Mouse (Mus musculus) liver, adult 10 weeks (tissue): Measurements from ENCODE around the gene Patl1. TPM values are rescaled to one million over a fixed set of nuclear protein-coding genes. Genes with fewer than 3 reads are reported as not detected.

Experiments
- polyA plus RNA-seq: library from polyadenylated mRNA; stranded (reverse); fragments of 350-450 nt; fragmentation: Illumina TruSeq; extraction: RNeasy Lipid Tissue Mini Kit (QIAGEN cat#74804); gene quantifications from one replicate; pipeline ENCODE4 v1.2.3, GENCODE M21; 2014; ENCODE audit warnings: low read depth, low replicate concordance

The Patl1 gene
- polyA plus RNA-seq: 16.1 TPM

DNA sequence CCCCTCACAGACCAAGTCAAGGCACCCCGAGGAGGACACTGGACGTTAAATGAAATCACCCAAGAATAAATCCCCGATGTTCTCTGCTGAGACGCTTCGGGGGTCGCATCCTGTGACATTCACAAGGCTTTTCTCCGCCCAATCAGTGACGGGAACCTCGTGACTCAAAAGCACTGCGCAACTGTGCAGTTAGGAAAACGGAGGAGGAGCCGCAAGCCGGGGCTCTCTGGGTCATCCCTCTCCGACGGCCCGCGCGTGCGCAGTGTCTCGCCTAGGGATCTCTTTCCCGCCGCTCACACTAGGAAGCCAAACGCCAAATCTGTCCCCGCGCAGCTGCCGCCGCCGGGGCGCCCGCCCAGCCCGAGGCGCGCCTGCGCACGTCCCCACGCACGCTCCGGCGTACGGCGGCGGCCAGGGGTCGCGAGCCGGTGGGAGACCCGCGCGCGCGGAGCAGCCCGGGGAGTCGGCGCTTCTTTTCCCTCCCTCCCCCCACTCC lies at the start of gene Patl1:
TSS of gene Patl1 (plus strand) at position 363 of the 496 bp plus-strand sequence.

DNA sequence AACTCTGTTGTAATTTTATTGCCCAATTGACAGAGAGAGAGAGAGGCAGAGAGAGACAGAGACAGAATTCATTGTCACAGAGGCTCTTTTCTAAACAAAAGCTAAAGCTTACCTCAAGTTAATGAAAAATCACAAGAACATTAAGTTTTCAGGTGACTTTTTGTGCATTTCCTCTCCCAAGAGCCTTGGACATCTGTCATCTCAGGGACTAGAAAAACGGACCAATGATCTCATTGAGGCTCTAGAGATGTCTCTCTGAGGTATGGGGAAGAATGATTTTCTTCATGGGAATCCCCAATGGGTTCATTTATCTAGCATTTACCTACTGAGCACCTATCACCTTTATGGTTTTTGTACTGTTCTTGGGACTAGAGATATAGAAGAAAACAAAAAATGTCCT lies 37.2 kb upstream of the Patl1 start, which contains the start of gene Olfr1419:
TSS of gene Olfr1419 (minus strand) at position 101 of the 400 bp plus-strand sequence.

DNA sequence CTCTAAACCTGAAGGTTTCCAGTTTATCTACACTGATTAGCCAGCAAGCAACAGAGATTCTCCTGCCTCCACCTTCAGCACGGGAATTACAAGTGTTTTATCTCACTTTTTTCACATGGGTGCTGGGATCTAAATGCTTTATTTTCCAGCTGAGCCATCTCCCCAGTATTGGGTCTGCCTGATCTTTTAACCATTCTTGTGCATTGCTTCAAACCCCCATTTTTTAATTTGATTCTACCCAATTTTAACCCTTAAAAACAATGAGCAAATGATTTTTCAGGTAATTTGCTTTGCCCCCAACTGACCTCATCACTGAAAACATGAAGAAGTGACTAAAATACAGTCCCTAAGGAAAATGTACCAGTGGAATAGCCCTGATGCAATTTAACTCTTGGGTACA lies 25.9 kb upstream of the Patl1 start, which contains the start of gene Olfr1420:
TSS of gene Olfr1420 (plus strand) at position 301 of the 400 bp plus-strand sequence.

DNA sequence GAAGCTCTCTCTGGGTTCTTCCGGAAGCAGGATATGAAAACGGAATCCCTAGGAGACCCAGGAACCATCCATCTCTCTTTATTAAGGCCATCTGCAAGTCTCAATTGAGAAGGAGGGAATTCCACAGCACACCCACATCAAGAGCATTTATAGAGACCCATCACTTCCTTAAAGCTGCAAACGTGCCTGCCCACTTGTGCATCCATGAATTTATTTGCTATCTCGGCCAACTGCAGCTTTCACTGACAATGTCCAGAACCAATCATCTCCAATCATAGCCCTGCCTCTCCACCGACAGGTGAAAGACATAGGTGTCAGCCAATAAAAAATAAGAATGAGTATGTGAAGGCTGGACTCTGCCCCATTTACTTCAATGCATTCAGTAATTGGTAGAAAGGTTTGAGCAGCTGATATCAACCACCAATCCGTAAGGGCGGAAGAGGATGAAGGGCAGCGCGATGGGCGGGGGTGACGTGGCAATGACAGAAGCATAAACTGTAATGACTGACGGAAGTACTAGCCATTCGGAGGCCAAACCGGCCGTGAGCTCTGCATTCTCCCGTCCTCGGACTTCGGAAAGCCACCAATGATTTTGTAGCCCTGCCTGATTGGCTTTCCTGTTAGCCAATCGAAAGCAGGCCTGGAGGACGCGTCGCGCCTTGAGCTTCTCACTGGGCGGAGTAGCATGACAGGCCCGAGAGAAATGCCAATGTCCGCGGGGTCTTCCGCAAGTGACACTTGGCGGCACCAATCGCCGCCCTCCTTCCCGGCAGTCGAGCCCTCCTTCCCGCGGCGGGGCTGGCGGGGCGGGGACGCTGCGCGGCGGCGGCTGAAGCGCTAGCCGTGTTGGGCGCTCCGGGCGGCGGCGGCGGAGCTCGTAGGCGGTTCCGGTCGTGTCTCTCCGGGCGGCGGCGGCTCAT lies 53.1 kb downstream of the Patl1 start, which contains the start of gene Osbp:
TSS of gene Osbp (plus strand) at position 919 of the 920 bp plus-strand sequence.

Other genes with a start within 250 kb of the Patl1 start
- not detected for gene Oosp1, start 221.2 kb upstream of the Patl1 start, polyA plus RNA-seq
- gene Oosp3, start 215.3 kb upstream of the Patl1 start, polyA plus RNA-seq: not detected
- not detected for gene Gif, start 164.8 kb upstream of the Patl1 start, polyA plus RNA-seq
- 35.4 TPM for gene Mrpl16, start 142.0 kb upstream of the Patl1 start, polyA plus RNA-seq
- 1.8 TPM for gene Stx3, start 93.0 kb upstream of the Patl1 start, polyA plus RNA-seq
- not detected for gene Olfr1417, start 73.2 kb upstream of the Patl1 start, polyA plus RNA-seq
- not detected for gene Olfr1418, start 51.3 kb upstream of the Patl1 start, polyA plus RNA-seq
- not detected for gene Olfr1419, start 37.3 kb upstream of the Patl1 start, polyA plus RNA-seq
- not detected for gene Olfr1420, start 25.8 kb upstream of the Patl1 start, polyA plus RNA-seq
- gene Osbp, start 53.5 kb downstream of the Patl1 start, polyA plus RNA-seq: 19.4 TPM
- not detected for gene Olfr1423, start 128.9 kb downstream of the Patl1 start, polyA plus RNA-seq
- gene Olfr1424, start 150.3 kb downstream of the Patl1 start, polyA plus RNA-seq: not detected
- not detected for gene Olfr1425, start 165.3 kb downstream of the Patl1 start, polyA plus RNA-seq
- gene Olfr1426, start 179.6 kb downstream of the Patl1 start, polyA plus RNA-seq: not detected
- gene Olfr1427, start 190.9 kb downstream of the Patl1 start, polyA plus RNA-seq: not detected
- not detected for gene Olfr1428, start 203.5 kb downstream of the Patl1 start, polyA plus RNA-seq
- not detected for gene Olfr76, start 210.8 kb downstream of the Patl1 start, polyA plus RNA-seq